In genomic region chr14:61736384-61737322, GRCm38 (mm10) we compare ENCODE assay signal across 9 mouse cellular contexts.
A peak's percentile ranks its signal among the peaks of the same experiment; 100 is the strongest.
DNase-seq lines count a peak whose midpoint lies in the region; ATAC-seq and TF ChIP-seq lines count a peak whose summit lies in the region.
"Had no signal": no experiment of that assay in that cellular context is flagged by ENCODE, and none has a peak within 500 bp of the region (broad histone marks: within the 10 kb centered on the region; RNA-seq: fewer than 3 reads in every experiment).

No protein-coding gene starts in this region.

- no peak for TF ChIP-seq POLR2A in cerebellum, adult 2 months (IDR thresholded peaks at IDR 0.05; ENCODE audit: borderline replicate concordance, insufficient read depth, low read length)

- no peaks in the 10 kb centered on the region for H3K27me3 ChIP-seq in hindbrain, embryonic 10.5 days (ENCODE audit: insufficient read depth, poor library complexity, severe bottlenecking)
- H3K27me3 ChIP-seq in hindbrain, embryonic 12.5 days: no peaks in the 10 kb centered on the region
- no peaks in the 10 kb centered on the region for H3K27me3 ChIP-seq in forebrain, embryonic 14.5 days (replicated peaks; ENCODE audit: control insufficient read depth, insufficient read depth, low read length)
- no peaks in the 10 kb centered on the region for H3K27me3 ChIP-seq in cerebellum, adult 2 months (ENCODE audit: control insufficient read depth, insufficient read depth, low read length)

- H3K27ac ChIP-seq in hindbrain, embryonic 10.5 days: peak overlapping the region; percentile 31
- no peak overlapping the region for H3K27ac ChIP-seq in hindbrain, embryonic 12.5 days
- H3K27ac ChIP-seq in forebrain, embryonic 14.5 days (ENCODE audit: low read depth, low read length): no peak overlapping the region
- H3K27ac ChIP-seq in macrophage: peak overlapping the region; percentile 48
- no peak overlapping the region for H3K27ac ChIP-seq in cerebellum, adult 2 months (ENCODE audit: insufficient read depth, low read length)
- H3K27ac ChIP-seq: liver, embryonic 14.5 days had no signal

- no peak for TF ChIP-seq CTCF in cerebellum, adult 2 months (IDR thresholded peaks at IDR 0.05; ENCODE audit: borderline replicate concordance, insufficient read depth, low read depth, low read length)

- H3K79me2 ChIP-seq in macrophage (ENCODE audit: inconsistent target): no peaks in the 10 kb centered on the region

- no peaks in the 10 kb centered on the region for H3K9me3 ChIP-seq in hindbrain, embryonic 10.5 days
- no peaks in the 10 kb centered on the region for H3K9me3 ChIP-seq in hindbrain, embryonic 12.5 days (replicated peaks)
- no peaks in the 10 kb centered on the region for H3K9me3 ChIP-seq in forebrain, embryonic 14.5 days (replicated peaks; ENCODE audit: control insufficient read depth, low read length)

- no peak overlapping the region for H3K9ac ChIP-seq in hindbrain, embryonic 12.5 days
- no peak overlapping the region for H3K9ac ChIP-seq in forebrain, embryonic 14.5 days (ENCODE audit: low read length)
- H3K9ac ChIP-seq: liver, embryonic 14.5 days had no signal

- H3K4me2 ChIP-seq in hindbrain, embryonic 12.5 days (replicated peaks): no peak overlapping the region
- H3K4me2 ChIP-seq in forebrain, embryonic 14.5 days (ENCODE audit: low read length): peak overlapping the region; percentile 31

- no peak for DNase-seq in hindbrain, embryonic 10.5 days (ENCODE audit: low spot score)
- DNase-seq in CD8-positive naive resting alpha-beta T cell, adult 2 months (ENCODE audit: low read depth in 2 of 2, low spot score in 2 of 2): peak; percentile 19 to 38
- DNase-seq in forebrain, embryonic 14.5 days (ENCODE audit: low spot score): peak; percentile 44
- no peak for DNase-seq in cerebellum, adult 2 months
- no peak for DNase-seq in spleen, postnatal 14 days (ENCODE audit: low spot score in 2 of 2)
- DNase-seq in neural tube, embryonic 10.5 days (ENCODE audit: extremely low spot score, low spot score): no peak

- no peaks in the 10 kb centered on the region for H3K36me3 ChIP-seq in hindbrain, embryonic 10.5 days
- H3K36me3 ChIP-seq in hindbrain, embryonic 12.5 days: no peaks in the 10 kb centered on the region
- H3K36me3 ChIP-seq in forebrain, embryonic 14.5 days (ENCODE audit: control insufficient read depth, insufficient read depth, low read length): no peaks in the 10 kb centered on the region
- no peaks in the 10 kb centered on the region for H3K36me3 ChIP-seq in macrophage (ENCODE audit: inconsistent target)

- no peak overlapping the region for H3K4me3 ChIP-seq in hindbrain, embryonic 10.5 days
- H3K4me3 ChIP-seq in hindbrain, embryonic 12.5 days: no peak overlapping the region
- no peak overlapping the region for H3K4me3 ChIP-seq in forebrain, embryonic 14.5 days (ENCODE audit: low read depth, low read length)
- H3K4me3 ChIP-seq in macrophage (ENCODE audit: inconsistent target): peak overlapping the region; percentile 2; the same call in 1 of the 2 replicates
- H3K4me3 ChIP-seq in cerebellum, adult 2 months (replicated peaks; ENCODE audit: insufficient read depth, low read depth, low read length): no peak overlapping the region

- H3K4me1 ChIP-seq in hindbrain, embryonic 10.5 days (replicated peaks): peaks cover 18% of the 10 kb centered on the region; the same call in 1 of the 2 replicates
- peaks cover 6% of the 10 kb centered on the region for H3K4me1 ChIP-seq in hindbrain, embryonic 12.5 days
- H3K4me1 ChIP-seq in forebrain, embryonic 14.5 days (ENCODE audit: control insufficient read depth, insufficient read depth, low read length): peaks cover 4% of the 10 kb centered on the region; the same call in 1 of the 2 replicates
- no peaks in the 10 kb centered on the region for H3K4me1 ChIP-seq in cerebellum, adult 2 months (ENCODE audit: control insufficient read depth, insufficient read depth, low read length)

- ATAC-seq in hindbrain, embryonic 12.5 days (ENCODE audit: low FRiP score): no peak
- ATAC-seq in forebrain, embryonic 14.5 days: no peak

- 30% methylated on average over 16 of the region's 16 CpGs for WGBS in hindbrain, embryonic 10.5 days
- 26% methylated on average over 16 of the region's 16 CpGs for WGBS in hindbrain, embryonic 12.5 days
- WGBS in forebrain, embryonic 14.5 days: 8% methylated on average over 16 of the region's 16 CpGs
- WGBS in macrophage (ENCODE audit: missing documents): 30% methylated on average over 16 of the region's 16 CpGs
- 38% methylated on average over 16 of the region's 16 CpGs for whole genome bisulfite sequencing in cerebellum, adult 2 months

Comparison
In these comparisons a context has a peak if more than half of its experiments do, and no peak if none do; other contexts are left out.
1. H3K27ac ChIP-seq: peak in hindbrain, embryonic 10.5 days (single experiment) and macrophage (single experiment); none in hindbrain, embryonic 12.5 days (single experiment), forebrain, embryonic 14.5 days (single experiment) and cerebellum, adult 2 months (single experiment).
2. DNase-seq: peak in CD8-positive naive resting alpha-beta T cell, adult 2 months (2 of 2) and forebrain, embryonic 14.5 days (single experiment); none in hindbrain, embryonic 10.5 days (single experiment), cerebellum, adult 2 months (0 of 2), spleen, postnatal 14 days (0 of 2) and neural tube, embryonic 10.5 days (single experiment).